Mouse (Mus musculus) G1E (cell line): ENCODE data around the gene Myg1.

Experiments
- CTCF ChIP-seq: IDR thresholded peaks from 2 replicates; pipeline ENCODE4 v1.5.1; 2012; ENCODE audit warnings: low read depth, low read length, inconsistent platforms, mixed read lengths
- GATA1 ChIP-seq: IDR thresholded peaks from 2 replicates; pipeline ENCODE4 v1.6.1; 2012; ENCODE audit warnings: borderline replicate concordance, low read length, inconsistent platforms, mixed read lengths
- GATA2 ChIP-seq: IDR thresholded peaks from 2 replicates; pipeline ENCODE4 v1.6.1; 2012; ENCODE audit warnings: low read depth, low read length, inconsistent platforms, borderline replicate concordance

DNA sequence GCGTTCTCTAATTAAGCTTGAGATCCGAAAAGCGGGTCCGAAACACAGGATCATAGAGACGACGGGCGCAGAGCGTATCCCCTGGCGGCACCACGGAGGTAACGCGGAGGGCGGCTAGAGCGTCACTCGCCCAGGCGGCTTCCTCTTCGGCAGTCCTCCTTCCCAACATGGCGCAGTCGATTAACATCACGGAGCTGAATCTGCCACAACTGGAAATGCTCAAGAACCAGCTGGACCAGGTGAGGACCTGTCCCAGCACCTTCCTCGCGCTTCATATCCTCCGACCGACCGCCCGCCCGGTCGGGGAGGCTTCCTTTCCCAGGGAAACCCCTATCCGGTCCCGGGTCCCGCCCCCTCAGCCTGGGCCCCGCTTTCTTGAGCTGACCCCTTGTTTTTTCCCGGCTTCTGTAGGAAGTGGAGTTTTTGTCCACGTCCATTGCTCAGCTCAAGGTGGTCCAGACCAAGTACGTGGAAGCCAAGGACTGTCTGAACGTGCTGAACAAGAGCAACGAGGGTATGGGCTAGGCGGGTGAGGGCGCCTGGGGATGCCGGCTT is 5.4 kb upstream of the Myg1 start, which contains the start of gene Pfdn5:
- TF ChIP-seq CTCF (no peak; the same call in 1 of the 2 replicates), GATA2 (no peak), GATA1 (no peak)
